Mouse (Mus musculus) left cerebral cortex, postnatal 36 days (tissue): ENCODE results near the gene Snx9. TPM values are rescaled to one million over a fixed set of nuclear protein-coding genes. Genes with fewer than 3 reads are reported as not detected.
A peak's percentile ranks its signal among the peaks of the same experiment; 100 is the strongest.

Source experiments
- DNase-seq, 2 experiments: peaks; one replicate each; pipeline ENCODE4 v3.0.0; 2021 to 2022; ENCODE audit warnings: low spot score in 2 of 2, mixed read lengths in 1 of 2
- intact Hi-C: fragments of 180-260 bp; cut with DNase I; formaldehyde crosslinking; loops from one replicate; pipeline ENCODE4 v1.15.1; 2025
- total RNA-seq, 2 experiments: library from RNA; stranded (reverse); gene quantifications; 2 replicates each; pipeline ENCODE4 v1.2.3; 2021

Gene Snx9
- total RNA-seq, 2 experiments from 2014 or later: 13.0 to 14.3 TPM

DNA sequence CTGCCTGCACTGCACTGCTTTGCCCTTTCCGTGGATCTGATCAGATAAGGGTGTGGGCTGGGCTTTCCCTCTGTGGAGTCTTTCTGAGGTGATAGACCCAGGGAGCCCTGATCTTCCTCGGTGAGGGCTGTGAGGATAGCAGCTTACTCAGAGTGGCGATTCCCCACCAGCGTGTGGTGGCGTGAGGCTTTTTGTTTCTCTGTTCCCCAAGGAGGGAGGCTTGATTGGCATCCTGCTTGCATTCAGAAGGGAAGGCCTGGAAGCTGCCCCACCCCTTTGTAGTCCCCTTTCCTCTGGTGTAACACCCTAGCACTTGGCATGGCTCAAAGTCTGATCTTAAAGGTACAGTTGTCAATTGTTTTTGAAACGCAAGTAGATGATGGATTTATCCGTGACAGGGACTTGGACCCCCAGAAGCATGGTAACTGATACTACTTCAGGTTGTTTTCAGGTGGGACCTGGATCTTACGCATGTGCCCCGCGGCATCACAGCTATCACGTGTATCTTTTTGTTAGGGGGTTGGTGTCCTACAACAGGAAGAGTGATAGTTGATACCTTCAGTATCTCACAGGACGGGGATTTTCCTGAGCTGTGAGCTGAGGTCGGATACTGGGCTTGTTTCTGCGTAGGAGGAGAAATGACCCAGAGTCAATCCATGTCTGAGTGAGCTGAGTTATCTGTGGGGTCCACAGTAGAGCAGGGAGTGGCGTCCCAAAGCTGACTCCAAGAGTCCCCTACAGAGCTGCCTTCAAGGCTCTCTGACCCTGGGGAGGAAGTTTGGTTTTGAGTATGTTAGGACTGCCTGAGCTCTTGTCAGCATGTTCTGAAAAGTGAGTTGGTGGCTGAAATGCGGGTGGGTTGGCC, 136.2 kb downstream of the Snx9 start:
- DNase-seq: peak in 1 of 2 experiments; percentile 43
- intact Hi-C loops: loop anchor here (2.0 kb wide), 1 partner anchor 36 kb away; the partner anchor contains the start of gene Synj2

DNA sequence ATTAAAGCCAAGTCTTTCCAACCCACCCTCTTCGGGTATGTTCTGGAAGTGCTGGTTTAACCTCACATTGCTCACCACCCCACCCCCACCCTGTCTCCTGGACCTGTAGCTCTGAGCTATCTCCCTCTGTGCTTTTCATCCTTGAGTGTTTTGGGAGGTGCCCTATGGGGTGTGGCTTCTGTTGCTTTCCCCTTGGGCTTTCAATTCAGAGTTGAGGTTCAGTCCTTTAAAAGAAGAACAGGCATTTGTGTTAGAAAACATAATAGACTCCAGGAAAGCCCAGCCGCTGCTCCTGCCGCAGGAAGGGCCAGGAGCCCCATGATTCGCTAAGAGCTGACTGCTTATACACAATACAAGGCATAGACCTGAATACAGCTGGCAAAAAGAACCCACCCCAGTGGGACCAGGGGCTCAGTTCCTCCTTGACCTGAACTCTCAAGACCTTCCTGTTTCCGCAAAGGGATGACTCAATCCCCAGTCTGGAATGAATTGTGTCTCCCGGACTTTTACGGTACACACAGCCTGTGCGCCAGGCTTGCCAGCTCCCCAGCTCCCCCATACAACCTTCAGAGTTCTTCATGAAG, 136.9 kb downstream of the Snx9 start:
- intact Hi-C loops: loop anchor here (2.0 kb wide), 1 partner anchor 37 kb away; the partner anchor contains the start of gene Synj2
- DNase-seq: no peak

DNA sequence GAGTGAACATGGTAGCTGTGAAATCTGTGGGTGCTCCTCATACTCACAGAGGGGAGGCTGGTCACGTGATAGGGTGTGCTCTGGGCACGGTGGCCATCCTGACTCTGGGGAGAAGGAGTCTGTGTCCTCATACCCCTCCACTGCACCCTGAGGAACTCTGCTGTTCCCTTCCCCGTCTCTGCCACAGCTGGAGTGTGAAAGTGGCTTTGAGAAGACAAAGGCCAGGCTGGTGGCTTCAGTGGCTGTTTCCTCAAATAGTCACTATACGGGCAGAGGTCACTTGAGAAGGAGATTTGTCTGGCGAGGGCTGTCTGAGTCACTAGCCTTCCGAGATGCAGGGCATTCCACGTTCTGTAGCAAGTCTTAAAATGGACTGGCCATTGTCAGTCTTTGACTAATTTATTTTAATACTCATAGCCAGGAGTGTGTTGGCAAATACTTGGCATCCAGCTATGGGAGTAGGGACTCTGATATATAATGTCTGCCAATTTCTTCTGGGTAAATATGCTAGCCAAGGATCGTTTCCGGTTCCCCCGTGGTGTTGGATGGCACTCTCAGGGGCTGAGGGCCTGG, 137.5 kb downstream of the Snx9 start:
- no peak for DNase-seq
- intact Hi-C loops: no loop called here

DNA sequence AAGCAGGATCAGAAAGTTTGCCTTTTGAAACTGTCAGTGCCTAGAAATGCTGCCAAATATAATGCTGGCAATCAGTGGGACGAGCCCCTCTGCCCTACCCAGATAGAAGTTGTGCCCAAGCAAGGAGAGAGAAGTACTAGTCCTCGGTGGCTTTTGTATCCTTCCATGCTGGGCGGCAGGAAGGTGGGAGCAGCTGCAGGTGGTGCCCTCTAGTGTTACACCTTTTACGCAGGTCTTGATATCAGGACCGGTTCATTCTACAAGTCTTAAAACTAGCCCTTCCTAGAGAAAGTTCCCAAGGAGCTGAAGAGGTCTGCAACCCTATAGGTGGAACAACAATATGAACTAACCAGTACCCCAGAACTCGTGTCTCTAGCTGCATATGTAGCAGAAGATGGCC, 139.7 kb downstream of the Snx9 start:
- DNase-seq: no peak
- intact Hi-C loops: no loop called here

Other genes with a start within 250 kb of the Snx9 start
- 100 to 1,000 TPM in 1 of 2 experiments, 10 to 100 TPM in 1; 91.8 to 103 TPM for gene Synj2, start 100.0 kb downstream of the Snx9 start, total RNA-seq
- 10 to 100 TPM; 16.1 to 21.3 TPM for gene Serac1, start 238.4 kb downstream of the Snx9 start, total RNA-seq
- gene Gtf2h5, start 238.5 kb downstream of the Snx9 start, total RNA-seq: 100 to 1,000 TPM in 1 of 2 experiments, 10 to 100 TPM in 1; 99.7 to 112 TPM